Mouse (Mus musculus) CH12.LX (cell line): ENCODE measurements around the gene Tmbim6. TPM values are rescaled to one million over a fixed set of nuclear protein-coding genes. Genes with fewer than 3 reads are reported as not detected.
A peak's percentile ranks its signal among the peaks of the same experiment; 100 is the strongest.

Experiments
- DNase-seq: peaks from one replicate; pipeline ENCODE4 v3.0.0-alpha.2; 2013; ENCODE audit errors: extremely low read depth
- H3K27ac ChIP-seq: 2 replicates; pipeline ENCODE4 v1.5.1; 2012; ENCODE audit warnings: low read depth, mild to moderate bottlenecking, control low read depth, moderate library complexity; ENCODE audit not compliant: insufficient read depth
- H3K27me3 ChIP-seq: replicated peaks from 2 replicates; pipeline ENCODE3; 2012; ENCODE audit warnings: inconsistent platforms
- H3K36me3 ChIP-seq, 2 experiments: replicated peaks in 1 of 2; 2 replicates each; pipeline versions ENCODE3 to v1.6.1; 2012; ENCODE audit warnings: inconsistent platforms in 1 of 2, low read length in 1 of 2, mild to moderate bottlenecking in 1 of 2, mixed read lengths in 1 of 2, moderate library complexity in 1 of 2; ENCODE audit not compliant: control insufficient read depth in 1 of 2, insufficient read depth in 1 of 2
- H3K4me1 ChIP-seq, 2 experiments: 2 replicates each; pipeline ENCODE4 v1.6.1; 2012; ENCODE audit warnings: inconsistent platforms in 1 of 2, moderate library complexity in 1 of 2; ENCODE audit not compliant: insufficient read depth in 2 of 2, control insufficient read depth in 1 of 2
- H3K4me2 ChIP-seq: 2 replicates; pipeline ENCODE4 v1.6.1; 2012; ENCODE audit warnings: low read depth, mild to moderate bottlenecking, control low read depth; ENCODE audit not compliant: poor library complexity, insufficient read depth, severe bottlenecking
- H3K4me3 ChIP-seq, 3 experiments: fragments of 150-350 bp in 1 of 3; sonication (generic) in 1 of 3; replicated peaks in 1 of 3; 2 replicates each; pipeline versions ENCODE3 to v1.5.1; 2011 to 2012; ENCODE audit warnings: low read depth in 2 of 3, low read length in 2 of 3, mild to moderate bottlenecking in 2 of 3, moderate library complexity in 2 of 3, control low read depth in 1 of 3, improper control_type of control experiment in 1 of 3, inconsistent platforms in 1 of 3, mixed read lengths in 1 of 3; ENCODE audit not compliant: poor library complexity in 1 of 3
- H3K79me2 ChIP-seq: replicated peaks from 2 replicates; pipeline ENCODE4 v1.6.1; 2012; ENCODE audit warnings: mild to moderate bottlenecking, moderate library complexity; ENCODE audit not compliant: control insufficient read depth, poor library complexity, insufficient read depth, severe bottlenecking; ENCODE audit errors: extremely low read depth
- H3K9ac ChIP-seq: 2 replicates; pipeline ENCODE4 v1.6.1; 2012; ENCODE audit warnings: low read depth, mild to moderate bottlenecking, control low read depth, moderate library complexity; ENCODE audit not compliant: insufficient read depth
- H3K9me3 ChIP-seq: replicated peaks from 2 replicates; pipeline ENCODE3; 2012; ENCODE audit warnings: low read length, inconsistent platforms, mixed read lengths
- BHLHE40 ChIP-seq: IDR thresholded peaks from 2 replicates; pipeline ENCODE4 v1.6.1; 2011; ENCODE audit warnings: mild to moderate bottlenecking, low read depth, low read length, improper control_type of control experiment
- CHD2 ChIP-seq: IDR thresholded peaks from 2 replicates; pipeline ENCODE4 v1.6.1; 2011; ENCODE audit warnings: low read length, improper control_type of control experiment
- CTCF ChIP-seq, 2 experiments: IDR thresholded peaks in 1 of 2; conservative IDR thresholded peaks in 1 of 2; 2 replicates each; pipeline ENCODE4 v1.5.1; 2011 to 2012; ENCODE audit warnings: low read depth in 2 of 2, low read length in 2 of 2, improper control_type of control experiment in 1 of 2, inconsistent platforms in 1 of 2, mild to moderate bottlenecking in 1 of 2, moderate library complexity in 1 of 2
- GABPA ChIP-seq: IDR thresholded peaks from 2 replicates; pipeline ENCODE4 v1.6.1; 2012; ENCODE audit warnings: low read depth, low read length, improper control_type of control experiment, inconsistent platforms; ENCODE audit not compliant: insufficient replicate concordance
- HCFC1 ChIP-seq: IDR thresholded peaks from 2 replicates; pipeline ENCODE4 v1.6.1; 2012; ENCODE audit warnings: low read depth, mild to moderate bottlenecking, inconsistent platforms, low read length, improper control_type of control experiment
- JUND ChIP-seq: conservative IDR thresholded peaks from 2 replicates; pipeline ENCODE4 v1.6.1; 2011; ENCODE audit warnings: low read depth, low read length, improper control_type of control experiment
- MYC ChIP-seq: IDR thresholded peaks from 2 replicates; pipeline ENCODE4 v1.6.1; 2011; ENCODE audit warnings: low read depth, mild to moderate bottlenecking, improper control_type of control experiment, low read length
- NELFE ChIP-seq: IDR thresholded peaks from 2 replicates; pipeline ENCODE4 v1.6.1; 2011; ENCODE audit warnings: low read depth, low read length, improper control_type of control experiment
- NRF1 ChIP-seq: IDR thresholded peaks from 2 replicates; pipeline ENCODE4 v1.6.1; 2014; ENCODE audit warnings: low read depth, mild to moderate bottlenecking, inconsistent platforms, low read length, improper control_type of control experiment, moderate library complexity
- RCOR1 ChIP-seq: conservative IDR thresholded peaks from 2 replicates; pipeline ENCODE4 v1.6.1; 2012; ENCODE audit warnings: low read depth, mild to moderate bottlenecking, inconsistent platforms, low read length, improper control_type of control experiment
- SIN3A ChIP-seq: IDR thresholded peaks from 2 replicates; pipeline ENCODE4 v1.6.1; 2012; ENCODE audit warnings: low read length, improper control_type of control experiment, inconsistent platforms
- SMC3 ChIP-seq: IDR thresholded peaks from 2 replicates; pipeline ENCODE4 v1.6.1; 2011; ENCODE audit warnings: low read depth, low read length, improper control_type of control experiment
- TBP ChIP-seq: conservative IDR thresholded peaks from 2 replicates; pipeline ENCODE4 v1.6.1; 2011; ENCODE audit warnings: low read depth, low read length, improper control_type of control experiment
- UBTF ChIP-seq: IDR thresholded peaks from 2 replicates; pipeline ENCODE4 v1.6.1; 2012; ENCODE audit warnings: low read depth, mild to moderate bottlenecking, inconsistent platforms, low read length, improper control_type of control experiment, moderate library complexity
- USF1 ChIP-seq: IDR thresholded peaks from 2 replicates; pipeline ENCODE4 v1.6.1; 2014; ENCODE audit warnings: low read depth, mild to moderate bottlenecking, inconsistent platforms, low read length, improper control_type of control experiment
- USF2 ChIP-seq: conservative IDR thresholded peaks from 2 replicates; pipeline ENCODE4 v1.6.1; 2011; ENCODE audit warnings: low read depth, low read length, improper control_type of control experiment
- ZMIZ1 ChIP-seq: IDR thresholded peaks from 2 replicates; pipeline ENCODE4 v1.6.1; 2012; ENCODE audit warnings: low read depth, mild to moderate bottlenecking, inconsistent platforms, low read length, improper control_type of control experiment
- ZNF384 ChIP-seq: IDR thresholded peaks from 2 replicates; pipeline ENCODE4 v1.6.1; 2012; ENCODE audit warnings: low read depth, low read length, improper control_type of control experiment, inconsistent platforms
- dilution Hi-C: fragments of 300-500 bp; cut with MboI; formaldehyde crosslinking; loops from 2 replicates; pipeline ENCODE4 v1.14.3; 2020; ENCODE audit warnings: low sequenced_read_pairs; ENCODE audit not compliant: extremely low pct_unique_long_range_greater_than_20kb, extremely low pct_ligation_motif_present
- in situ Hi-C: fragments of 300-500 bp; cut with MboI; formaldehyde crosslinking; loops from 3 replicates; pipeline ENCODE4 v1.14.3; 2019; ENCODE audit warnings: low sequenced_read_pairs, low pct_ligation_motif_present, low pct_unique_long_range_greater_than_20kb, mixed read lengths
- polyA plus RNA-seq: library from polyadenylated mRNA; unstranded; fragments of >175 nt; gene quantifications from 2 replicates; pipeline ENCODE4 v1.2.1, GENCODE M21; 2012; ENCODE audit warnings: low read depth; ENCODE audit not compliant: insufficient read length
- total RNA-seq, 2 experiments: library from RNA; depleted of rRNA; stranded (reverse); fragments of 300-350 nt in 1 of 2; fragments of >200 nt in 1 of 2; gene quantifications; 2 replicates each; pipeline ENCODE4 v1.2.3; 2012 to 2014

Gene Tmbim6
- total and polyA plus RNA-seq, 3 experiments, result 268 to 329 (median 269) TPM

GRCm38 (mm10) chr15:99370259-99370691 is 22.4 kb upstream of the Tmbim6 start, which contains the start of gene Fmnl3 (continued):
- TF ChIP-seq UBTF (peak; percentile 90), ZMIZ1 (peak; percentile 80), TBP (no peak), RCOR1 (0 out of 2 replicates have a peak, but pooled peaks have one; percentile 83), NRF1 (peak; percentile 52; the same call in 1 of the 2 replicates), SMC3 (peak; percentile 100), HCFC1 (0 out of 2 replicates have a peak, but pooled peaks have one; percentile 48), NELFE (peak; percentile 57; the same call in 1 of the 2 replicates), BHLHE40 (peak; percentile 27; the same call in 1 of the 2 replicates), JUND (no peak), GABPA (no peak), ZNF384 (no peak; the same call in 1 of the 2 replicates), USF1 (no peak), MYC (0 out of 2 replicates have a peak, but pooled peaks have one; percentile 63), SIN3A (peak; percentile 68; the same call in 1 of the 2 replicates), CTCF (conservative IDR thresholded peaks at IDR 0.05 in 1 of 2, IDR thresholded peaks at IDR 0.05 in 1 of 2; ENCODE audit: low read depth in 2 of 2, low read length in 2 of 2) (peak in 1 of 2 experiments; percentile 99; a peak in 3 of 4 replicates), CHD2 (peak; percentile 92), USF2 (no peak)

GRCm38 (mm10) chr15:99371526-99372340 is 20.9 kb upstream of the Tmbim6 start:
- H3K4me2 ChIP-seq, result no peak overlapping the region
- H3K79me2 ChIP-seq, result peaks cover 27% of the 10 kb centered on the region
- H3K27ac ChIP-seq, result no peak overlapping the region
- DNase-seq, result no peak
- peaks cover 0 to 2% of the 10 kb centered on the region in 2 experiments for H3K36me3 ChIP-seq
- H3K4me1 ChIP-seq, result peaks cover 0 to 31% of the 10 kb centered on the region in 2 experiments; a peak in 2 of 4 replicates
- H3K9ac ChIP-seq, result no peak overlapping the region
- H3K27me3 ChIP-seq, result peaks cover 8% of the 10 kb centered on the region
- no peak for TF ChIP-seq ZNF384
- TF ChIP-seq NELFE, result no peak
- TF ChIP-seq JUND, result no peak
- dilution Hi-C loops, result no loop called here
- H3K4me3 ChIP-seq, result no peak overlapping the region
- in situ Hi-C loops, result loop anchor here (10.0 kb wide), 1 partner anchor 57 kb away; no protein-coding TSS in a partner anchor
- H3K9me3 ChIP-seq, result no peaks in the 10 kb centered on the region
